Mouse (Mus musculus) E14TG2a.4 (cell line): ENCODE measurements around the gene U90926.
"Not testable (repeated sequence)": the region's sequence is repeated elsewhere in the genome, so short reads cannot be mapped to it uniquely, and the experiment has no call there.

Experiments used
- H3K27me3 ChIP-seq: 2 replicates; pipeline ENCODE4 v1.6.1; 2014; ENCODE audit warnings: low read length, control low read depth; ENCODE audit not compliant: insufficient read depth
- H3K36me3 ChIP-seq: 2 replicates; pipeline ENCODE4 v1.6.1; 2014; ENCODE audit warnings: low read length, control low read depth; ENCODE audit not compliant: insufficient read depth
- H3K4me1 ChIP-seq: replicated peaks from 2 replicates; pipeline ENCODE4 v1.6.1; 2014; ENCODE audit warnings: low read depth, low read length, control low read depth
- H3K4me3 ChIP-seq: replicated peaks from 2 replicates; pipeline ENCODE4 v1.5.1; 2014; ENCODE audit warnings: mild to moderate bottlenecking, low read length
- H3K9me3 ChIP-seq: 2 replicates; pipeline ENCODE4 v1.6.1; 2014; ENCODE audit warnings: low read length, control low read depth
- CTCF ChIP-seq: conservative IDR thresholded peaks from 2 replicates; pipeline ENCODE4 v1.5.1; 2014; ENCODE audit warnings: low read length
- NANOG ChIP-seq: IDR thresholded peaks from 2 replicates; pipeline ENCODE4 v1.6.1; 2014; ENCODE audit warnings: borderline replicate concordance, low read length, mixed read lengths
- POU5F1 ChIP-seq: IDR thresholded peaks from 2 replicates; pipeline ENCODE4 v1.6.1; 2014; ENCODE audit warnings: low read length, borderline replicate concordance

U90926 gene

DNA sequence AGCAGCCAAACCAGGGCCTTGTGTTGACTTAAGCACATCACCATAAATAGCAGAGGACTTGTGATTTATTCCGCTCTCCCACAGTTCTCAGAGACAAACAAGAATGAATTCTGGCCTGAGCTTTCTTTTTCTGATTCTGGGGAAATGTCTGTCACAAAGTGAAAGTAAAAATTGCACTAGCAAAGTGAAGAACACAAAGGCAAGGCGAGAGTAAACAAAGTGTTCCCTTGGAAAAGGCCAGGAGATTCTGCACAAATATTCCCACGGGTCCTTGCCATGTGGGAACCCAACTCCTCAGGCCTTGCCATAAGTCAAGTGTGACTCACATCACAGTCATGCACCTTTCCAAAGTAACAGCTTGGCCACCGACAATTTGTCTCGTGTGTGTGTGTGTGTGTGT is 9.5 kb downstream of the U90926 start:
- H3K4me3 ChIP-seq: no peak overlapping the region
- H3K27me3 ChIP-seq: no peaks in the 10 kb centered on the region
- no peaks in the 10 kb centered on the region for H3K9me3 ChIP-seq
- H3K36me3 ChIP-seq: peaks cover 39% of the 10 kb centered on the region
- H3K4me1 ChIP-seq: no peaks in the 10 kb centered on the region
- TF ChIP-seq POU5F1 (no peak), NANOG (no peak), CTCF (no peak)

DNA sequence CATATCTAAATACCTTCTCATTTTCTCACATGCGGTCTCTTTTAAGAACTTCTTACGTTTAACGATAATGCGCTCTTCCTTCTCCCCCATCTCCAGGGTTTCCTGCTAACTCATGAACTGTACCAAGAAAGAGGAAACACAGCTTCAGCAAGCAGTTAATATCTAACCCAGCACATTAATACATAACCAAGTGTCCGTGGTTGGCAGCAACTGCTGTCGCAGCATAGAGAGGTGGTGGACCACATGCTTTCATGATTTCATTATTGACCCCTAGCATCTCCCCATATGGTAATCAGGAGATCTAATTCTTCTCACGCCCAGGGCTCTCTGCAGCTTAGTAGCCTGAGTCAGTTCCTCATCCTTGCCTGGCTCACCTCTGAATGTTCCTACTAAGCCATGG is 10.0 kb downstream of the U90926 start:
- Histone ChIP-seq H3K4me3 (no peak overlapping the region), H3K9me3 (no peaks in the 10 kb centered on the region), H3K27me3 (no peaks in the 10 kb centered on the region), H3K36me3 (peaks cover 45% of the 10 kb centered on the region), H3K4me1 (no peaks in the 10 kb centered on the region)
- no peak for TF ChIP-seq NANOG
- no peak for TF ChIP-seq CTCF
- TF ChIP-seq POU5F1: no peak

DNA sequence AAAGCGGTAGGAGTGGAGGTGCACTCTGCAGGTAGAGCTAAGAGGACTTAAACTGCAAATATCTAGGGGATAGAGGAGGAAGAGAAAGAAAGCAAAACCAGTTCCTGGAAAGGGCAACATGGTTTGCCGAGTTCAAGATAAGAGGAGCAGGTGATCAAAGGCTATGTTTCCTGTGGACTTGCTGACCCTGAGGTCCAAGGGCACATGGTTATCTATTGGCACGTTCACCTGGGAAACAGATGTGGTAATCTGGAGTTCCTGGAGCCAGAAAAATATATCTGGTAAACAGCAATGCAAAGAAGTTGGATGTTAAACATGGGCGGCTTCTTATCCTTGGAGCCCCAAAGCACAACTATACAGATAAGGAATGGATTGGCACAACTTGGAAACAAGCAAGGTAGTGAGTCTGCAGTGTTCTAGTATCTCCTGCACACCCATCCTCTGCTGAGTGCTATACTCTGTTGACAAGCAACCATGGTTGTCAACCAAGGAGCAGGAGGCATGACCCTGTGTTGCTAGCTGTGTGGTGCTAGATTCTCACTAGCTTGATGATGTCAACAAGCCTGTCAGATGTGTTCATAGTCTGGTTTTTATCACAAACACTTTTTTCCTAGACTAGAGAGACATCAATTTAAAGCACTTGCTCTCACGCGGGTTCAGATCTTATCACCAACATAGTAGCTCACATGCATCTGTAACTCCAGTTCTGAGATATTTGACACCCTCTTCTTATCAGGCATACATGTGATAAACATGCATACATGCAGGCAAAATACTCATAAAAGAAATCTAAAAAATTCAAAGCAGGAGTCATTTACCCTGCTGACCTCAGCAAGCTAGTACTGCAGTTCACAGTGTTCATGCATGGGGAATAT is 10.8 kb downstream of the U90926 start:
- TF ChIP-seq POU5F1 (no peak), NANOG (no peak), CTCF (no peak)
- H3K9me3 ChIP-seq: no peaks in the 10 kb centered on the region
- H3K27me3 ChIP-seq: no peaks in the 10 kb centered on the region
- H3K4me3 ChIP-seq: no peak overlapping the region
- no peaks in the 10 kb centered on the region for H3K4me1 ChIP-seq
- peaks cover 52% of the 10 kb centered on the region for H3K36me3 ChIP-seq

DNA sequence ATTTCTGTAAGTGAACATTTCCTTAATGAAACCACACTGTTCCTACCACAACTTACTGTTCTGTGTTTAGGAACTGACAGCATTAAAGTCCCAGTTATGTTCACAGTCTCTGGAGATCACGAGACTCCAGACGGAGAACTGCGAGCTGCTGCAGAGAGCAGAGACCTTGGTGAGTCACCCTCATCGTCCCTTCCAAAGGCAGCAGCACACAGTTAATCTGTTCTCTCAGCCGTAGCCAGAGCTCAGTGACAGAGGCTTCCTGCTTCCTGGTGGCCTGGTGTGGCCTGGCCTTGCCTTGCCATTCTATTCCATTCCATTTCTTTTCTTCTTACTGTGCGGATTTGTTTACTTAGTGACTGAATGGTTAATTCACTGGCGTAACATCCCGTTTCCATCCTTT is 16.9 kb downstream of the U90926 start:
- no peaks in the 10 kb centered on the region for H3K27me3 ChIP-seq
- peaks cover 96% of the 10 kb centered on the region for H3K36me3 ChIP-seq
- no peaks in the 10 kb centered on the region for H3K4me1 ChIP-seq
- H3K9me3 ChIP-seq: no peaks in the 10 kb centered on the region
- no peak overlapping the region for H3K4me3 ChIP-seq
- TF ChIP-seq NANOG (no peak), CTCF (no peak), POU5F1 (no peak)

DNA sequence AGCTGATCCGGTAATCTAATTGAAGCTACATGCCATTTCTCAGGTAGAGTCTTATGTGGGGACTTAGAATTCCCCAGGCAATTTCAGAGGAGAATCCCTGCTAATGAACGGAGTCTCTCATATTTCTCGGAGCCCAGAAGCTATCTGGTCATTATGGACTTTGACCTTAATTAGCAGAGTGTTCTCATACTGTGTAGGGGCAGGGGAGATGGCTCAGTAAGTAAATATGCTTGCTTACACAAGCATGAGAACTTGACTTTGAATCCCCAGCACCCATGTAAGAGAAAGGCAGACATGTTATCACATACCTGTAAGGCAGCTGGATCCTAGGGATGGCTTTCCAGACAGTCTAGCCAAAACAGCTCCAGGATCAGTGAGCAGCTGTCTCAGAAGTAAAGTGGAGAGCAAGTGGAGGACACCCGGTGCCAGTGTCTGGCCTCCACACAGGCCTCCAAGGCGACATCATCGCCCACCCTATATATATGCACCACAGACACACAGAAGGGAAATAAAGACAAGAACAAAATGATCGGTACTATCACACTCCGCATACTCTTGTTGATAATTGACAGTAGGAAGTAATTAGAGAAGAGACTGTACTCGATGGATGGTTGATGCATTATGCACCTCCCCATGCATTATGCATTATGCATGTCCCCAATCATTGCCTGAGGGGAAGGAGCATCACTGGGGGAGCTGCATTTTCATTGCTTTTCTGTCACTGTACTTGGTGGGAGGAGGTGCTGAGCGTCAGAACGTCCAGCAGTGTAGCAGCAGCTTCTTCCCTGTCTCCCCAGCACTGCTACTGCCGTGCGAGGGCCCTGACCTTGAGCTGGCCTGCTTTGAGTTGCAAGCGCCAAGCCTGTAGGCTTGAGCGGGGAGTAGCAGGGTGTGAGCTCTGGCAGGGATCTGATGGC is 18.1 kb downstream of the U90926 start:
- no peak overlapping the region for H3K4me3 ChIP-seq
- TF ChIP-seq CTCF (no peak), NANOG (no peak), POU5F1 (no peak)
- H3K9me3 ChIP-seq: no peaks in the 10 kb centered on the region
- peaks cover 97% of the 10 kb centered on the region for H3K36me3 ChIP-seq
- no peaks in the 10 kb centered on the region for H3K27me3 ChIP-seq
- no peaks in the 10 kb centered on the region for H3K4me1 ChIP-seq

DNA sequence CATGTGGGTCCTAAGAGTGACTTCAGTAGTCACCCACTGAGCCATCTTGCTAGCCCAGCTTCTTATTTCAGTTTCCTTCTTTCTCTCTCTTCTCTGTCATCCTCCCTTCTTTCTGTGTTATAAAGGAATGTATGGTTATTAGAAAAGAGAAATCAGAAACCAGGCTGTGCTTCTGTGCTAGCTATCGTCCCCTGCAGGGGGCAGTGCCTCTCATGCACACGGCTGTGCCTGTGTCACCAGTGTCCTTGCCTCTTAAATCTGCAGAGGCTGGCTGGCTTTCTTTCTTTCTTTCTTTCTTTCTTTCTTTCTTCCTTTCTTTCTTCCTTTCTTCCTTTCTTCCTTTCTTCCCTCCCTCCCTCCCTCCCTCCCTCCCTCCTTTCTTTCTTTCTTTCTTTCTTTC is 19.5 kb downstream of the U90926 start:
- not testable (repeated sequence) for H3K27me3 ChIP-seq, H3K4me3 ChIP-seq, H3K9me3 ChIP-seq, H3K4me1 ChIP-seq
- peak; percentile 31 for TF ChIP-seq CTCF
- H3K36me3 ChIP-seq: peaks cover 90% of the 10 kb centered on the region

DNA sequence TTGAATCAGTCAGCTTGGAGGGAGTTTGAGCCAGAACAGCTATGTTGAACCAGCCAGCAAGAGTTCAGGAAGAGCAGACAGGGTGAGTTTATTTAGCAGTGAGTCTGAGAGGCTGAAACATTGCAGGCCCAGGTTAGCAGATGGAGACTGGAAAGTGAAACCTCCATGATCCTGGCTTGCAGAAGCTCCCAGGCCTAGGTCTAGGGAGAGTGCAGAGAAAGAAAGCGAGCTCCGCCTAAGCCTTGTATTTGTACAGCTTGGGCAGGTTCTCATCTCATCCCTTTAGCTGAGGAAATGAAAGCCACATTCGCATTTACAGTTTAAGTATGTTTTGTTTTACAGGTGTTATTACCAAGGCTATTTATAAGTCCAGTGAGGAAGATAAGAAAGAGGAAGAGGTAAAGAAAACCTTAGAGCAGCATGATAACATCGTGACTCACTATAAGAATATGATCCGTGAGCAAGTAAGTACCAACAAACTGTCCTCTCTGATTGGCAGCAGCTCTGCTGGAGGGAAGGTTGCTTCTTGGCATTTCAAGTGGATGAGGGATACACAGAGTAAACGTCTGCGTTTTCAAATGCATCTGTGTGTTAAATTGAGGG is 26.2 kb downstream of the U90926 start:
- H3K27me3 ChIP-seq: no peaks in the 10 kb centered on the region
- H3K4me3 ChIP-seq: no peak overlapping the region
- no peaks in the 10 kb centered on the region for H3K9me3 ChIP-seq
- no peaks in the 10 kb centered on the region for H3K4me1 ChIP-seq
- no peak for TF ChIP-seq CTCF
- no peak for TF ChIP-seq NANOG
- TF ChIP-seq POU5F1: no peak
- H3K36me3 ChIP-seq: peaks cover 80% of the 10 kb centered on the region
